Mouse (Mus musculus) embryonic stem cell, embryonic (primary cell): Measurements from ENCODE around the gene Ddx54.

Experiments
- CTCF ChIA-PET, 4 experiments: fragments of 300-600 bp in 2 of 4; fragments of 350-600 bp in 2 of 4; sonication (Branson Sonifier 250); formaldehyde crosslinking; loops; one replicate each; lab custom pipeline; 2022; ENCODE audit warnings: inconsistent platforms in 2 of 4; lab: Charles Lee
- POLR2A ChIA-PET, 4 experiments: fragments of 300-600 bp in 2 of 4; fragments of 350-600 bp in 2 of 4; sonication (Branson Sonifier 250); formaldehyde crosslinking; loops; one replicate each; lab custom pipeline; 2022; ENCODE audit warnings: antibody characterized with exemption in 4 of 4, inconsistent platforms in 1 of 4; lab: Charles Lee

Ddx54 gene

GRCm38 (mm10) chr5:120612442-120612821 is at the start of gene Ddx54, which contains the start of gene Rita1:
Gene Ddx54, plus strand, starts transcription at chr5:120612739.
Gene Rita1, minus strand, starts transcription at chr5:120612589.
- POLR2A ChIA-PET = interaction anchor here in 3 of 4 experiments (0.5 to 2.8 kb wide), 19 partner anchors 10 to 434 kb away, joined by 3 to 13 read pairs (median 4); partner anchors contain the start of genes Slc8b1 (in 2 of the 3), Cfap73 (in 1 of the 3), Iqcd (in 1 of the 3) and Plbd2 (in 1 of the 3)
- CTCF ChIA-PET = interaction anchor here in 3 of 4 experiments (0.6 to 1.5 kb wide), 16 partner anchors 8 to 1596 kb away, joined by 3 to 7 read pairs (median 3); partner anchors contain the start of gene Plbd2 (in 1 of the 3)

- POLR2A ChIA-PET = interaction anchor here (0.5 to 3.0 kb wide), 72 partner anchors 7 to 1467 kb away, joined by 3 to 37 read pairs (median 4); partner anchors contain the start of genes Iqcd (in 3 of the 4), Tpcn1 (in 3 of the 4), Ddx54 (in 2 of the 4) and Rita1 (in 2 of the 4)
- CTCF ChIA-PET = interaction anchor here (0.5 to 2.3 kb wide), 28 partner anchors 9 to 570 kb away, joined by 3 to 23 read pairs (median 4); partner anchors contain the start of genes Iqcd (in 1 of the 4) and Tpcn1 (in 1 of the 4)
These were observed 49.3 kb upstream of the Ddx54 start for GRCm38 (mm10) chr5:120562956-120563913.

GRCm38 (mm10) chr5:120563914-120564311 is 48.6 kb upstream of the Ddx54 start:
- ChIA-PET CTCF (interaction anchor here (0.5 to 2.3 kb wide), 30 partner anchors 9 to 571 kb away, joined by 3 to 23 read pairs (median 4); partner anchors contain the start of genes Iqcd (in 2 of the 4) and Tpcn1 (in 2 of the 4)), POLR2A (interaction anchor here (0.5 to 3.0 kb wide), 66 partner anchors 8 to 1467 kb away, joined by 3 to 37 read pairs (median 4); partner anchors contain the start of genes Iqcd (in 3 of the 4), Tpcn1 (in 3 of the 4), Ddx54 (in 2 of the 4) and Rita1 (in 2 of the 4))

GRCm38 (mm10) chr5:120565171-120565905 is 47.2 kb upstream of the Ddx54 start:
- CTCF ChIA-PET = interaction anchor here in 2 of 4 experiments (0.6 to 1.8 kb wide), 3 partner anchors 36 to 1566 kb away, joined by 4 to 6 read pairs (median 5); no protein-coding TSS in a partner anchor
- POLR2A ChIA-PET = interaction anchor here in 3 of 4 experiments (0.5 to 3.4 kb wide), 12 partner anchors 10 to 305 kb away, joined by 3 to 37 read pairs (median 4); partner anchors contain the start of gene Slc8b1 (in 1 of the 3)

GRCm38 (mm10) chr5:120566101-120566500 is 46.4 kb upstream of the Ddx54 start:
- POLR2A ChIA-PET = interaction anchor here in 2 of 4 experiments (0.5 to 3.4 kb wide), 11 partner anchors 8 to 127 kb away, joined by 3 to 16 read pairs (median 3); partner anchors contain the start of gene Slc8b1 (in 1 of the 2)
- CTCF ChIA-PET = interaction anchor here in 3 of 4 experiments (0.6 to 1.8 kb wide), 3 partner anchors 18 to 40 kb away, joined by 3 to 5 read pairs (median 3); no protein-coding TSS in a partner anchor

- POLR2A ChIA-PET = interaction anchor here in 3 of 4 experiments (0.7 to 3.4 kb wide), 8 partner anchors 9 to 61 kb away, joined by 3 to 16 read pairs (median 4); partner anchors contain the start of gene Slc8b1 (in 1 of the 3)
- CTCF ChIA-PET = interaction anchor here in 3 of 4 experiments (0.6 to 1.8 kb wide), 4 partner anchors 19 to 826 kb away, joined by 3 to 5 read pairs (median 4); no protein-coding TSS in a partner anchor
These were observed 45.8 kb upstream of the Ddx54 start for GRCm38 (mm10) chr5:120566681-120567252.

GRCm38 (mm10) chr5:120567253-120567701 is 45.3 kb upstream of the Ddx54 start:
- ChIA-PET POLR2A (interaction anchor here in 3 of 4 experiments (0.7 to 3.4 kb wide), 8 partner anchors 10 to 59 kb away, joined by 3 to 16 read pairs (median 4); partner anchors contain the start of gene Slc8b1 (in 1 of the 3)), CTCF (interaction anchor here in 2 of 4 experiments (1.2 to 1.8 kb wide), 2 partner anchors 34 to 38 kb away, joined by 3 to 5 read pairs; no protein-coding TSS in a partner anchor)

GRCm38 (mm10) chr5:120567761-120568211 is 44.8 kb upstream of the Ddx54 start:
- CTCF ChIA-PET = no interaction called here
- POLR2A ChIA-PET = interaction anchor here in 1 of 4 experiments (0.8 to 3.4 kb wide), 3 partner anchors 11 to 20 kb away, joined by 3 to 16 read pairs (median 5); no protein-coding TSS in a partner anchor

- CTCF ChIA-PET = interaction anchor here in 1 of 4 experiments (0.6 to 1.2 kb wide), 3 partner anchors 9 to 56 kb away, joined by 3 to 7 read pairs (median 3); no protein-coding TSS in a partner anchor
- POLR2A ChIA-PET = interaction anchor here in 2 of 4 experiments (1.0 to 2.1 kb wide), 2 partner anchors 12 to 20 kb away, joined by 4 to 5 read pairs; no protein-coding TSS in a partner anchor
These were observed 44.2 kb upstream of the Ddx54 start for GRCm38 (mm10) chr5:120568336-120568768.

- CTCF ChIA-PET = interaction anchor here in 3 of 4 experiments (0.6 to 2.1 kb wide), 5 partner anchors 9 to 56 kb away, joined by 3 to 11 read pairs (median 4); no protein-coding TSS in a partner anchor
- POLR2A ChIA-PET = interaction anchor here in 2 of 4 experiments (1.0 to 2.1 kb wide), 2 partner anchors 11 to 19 kb away, joined by 4 to 5 read pairs; no protein-coding TSS in a partner anchor
These were observed 43.6 kb upstream of the Ddx54 start for GRCm38 (mm10) chr5:120568964-120569363.

- CTCF ChIA-PET = interaction anchor here (0.6 to 2.1 kb wide), 5 partner anchors 9 to 35 kb away, joined by 4 to 11 read pairs (median 4); no protein-coding TSS in a partner anchor
- POLR2A ChIA-PET = interaction anchor here in 3 of 4 experiments (0.6 to 2.2 kb wide), 6 partner anchors 9 to 104 kb away, joined by 3 to 8 read pairs (median 4); no protein-coding TSS in a partner anchor
These were observed 42.7 kb upstream of the Ddx54 start for GRCm38 (mm10) chr5:120569791-120570190.

- POLR2A ChIA-PET = interaction anchor here in 3 of 4 experiments (0.6 to 2.5 kb wide), 11 partner anchors 7 to 105 kb away, joined by 3 to 8 read pairs (median 4); partner anchors contain the start of genes Iqcd (in 1 of the 3) and Tpcn1 (in 1 of the 3)
These were observed 42.1 kb upstream of the Ddx54 start for GRCm38 (mm10) chr5:120570289-120570897.

GRCm38 (mm10) chr5:120571056-120571740 is 41.3 kb upstream of the Ddx54 start:
- ChIA-PET CTCF (interaction anchor here (0.7 to 2.1 kb wide), 8 partner anchors 30 to 258 kb away, joined by 3 to 7 read pairs (median 3); no protein-coding TSS in a partner anchor), POLR2A (interaction anchor here in 3 of 4 experiments (0.6 to 2.5 kb wide), 11 partner anchors 8 to 499 kb away, joined by 3 to 9 read pairs (median 4); partner anchors contain the start of genes Iqcd (in 1 of the 3) and Tpcn1 (in 1 of the 3))

More at GRCm38 (mm10) chr5:120570289-120570897, 42.1 kb upstream of the Ddx54 start:
- CTCF ChIA-PET = interaction anchor here (0.6 to 2.1 kb wide), 7 partner anchors 9 to 257 kb away, joined by 3 to 11 read pairs (median 4); no protein-coding TSS in a partner anchor

- POLR2A ChIA-PET = interaction anchor here in 2 of 4 experiments (0.6 to 3.0 kb wide), 5 partner anchors 9 to 63 kb away, joined by 3 to 14 read pairs (median 3); no protein-coding TSS in a partner anchor
- CTCF ChIA-PET = interaction anchor here in 3 of 4 experiments (0.7 to 2.0 kb wide), 4 partner anchors 11 to 47 kb away, joined by 3 to 5 read pairs (median 4); no protein-coding TSS in a partner anchor
These were observed 38.0 kb upstream of the Ddx54 start for GRCm38 (mm10) chr5:120574469-120575063.
